Mouse (Mus musculus) cortical plate, adult 2 months (tissue): Measurements from ENCODE around the gene Palm.

Source experiments
- CTCF ChIP-seq: fragments of 200-500 bp; IDR thresholded peaks from 2 replicates; pipeline ENCODE4 v1.5.1; 2011; ENCODE audit warnings: mild to moderate bottlenecking, control low read depth, low read length; ENCODE audit not compliant: insufficient read depth; ENCODE audit errors: extremely low read depth
- POLR2A ChIP-seq: fragments of 200-500 bp; IDR thresholded peaks from 2 replicates; pipeline ENCODE4 v1.6.1; 2011; ENCODE audit warnings: mild to moderate bottlenecking, low read length, control low read depth; ENCODE audit not compliant: insufficient read depth; ENCODE audit errors: extremely low read depth

- TF ChIP-seq CTCF (no peak), POLR2A (no peak)
Measured at GRCm38 (mm10) chr10:79846553-79846952, 53.2 kb downstream of the Palm start.
